Mouse (Mus musculus) CH12.LX (cell line): ENCODE data around the gene Clec4d.

Source experiments
- POLR2A ChIP-seq: IDR thresholded peaks from 2 replicates; pipeline ENCODE4 v1.6.1; 2011; ENCODE audit warnings: low read depth, mild to moderate bottlenecking, improper control_type of control experiment, low read length
- RCOR1 ChIP-seq: conservative IDR thresholded peaks from 2 replicates; pipeline ENCODE4 v1.6.1; 2012; ENCODE audit warnings: low read depth, mild to moderate bottlenecking, inconsistent platforms, low read length, improper control_type of control experiment
- USF1 ChIP-seq: IDR thresholded peaks from 2 replicates; pipeline ENCODE4 v1.6.1; 2014; ENCODE audit warnings: low read depth, mild to moderate bottlenecking, inconsistent platforms, low read length, improper control_type of control experiment
- USF2 ChIP-seq: conservative IDR thresholded peaks from 2 replicates; pipeline ENCODE4 v1.6.1; 2011; ENCODE audit warnings: low read depth, low read length, improper control_type of control experiment

DNA sequence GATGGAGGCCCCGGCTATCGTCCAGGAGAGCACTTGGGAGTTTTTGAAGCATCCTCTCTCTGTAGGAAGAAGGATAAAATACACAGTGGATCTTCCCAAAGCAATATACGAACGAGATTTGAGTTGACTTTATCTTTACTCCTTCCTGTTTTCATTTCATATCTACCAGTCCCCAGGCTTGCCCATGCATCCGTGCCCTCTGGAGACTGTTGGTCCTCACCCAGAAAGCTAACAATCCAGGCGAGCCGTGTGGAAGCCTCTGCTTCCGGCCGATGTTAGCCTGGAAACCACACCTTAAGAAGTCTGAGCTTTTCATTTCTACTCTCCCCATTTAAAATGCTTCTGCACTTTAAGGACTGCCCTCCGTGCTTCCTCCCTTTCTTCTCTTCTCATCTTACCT, 27.0 kb downstream of the Clec4d start:
- TF ChIP-seq RCOR1 (no peak), USF2 (no peak), POLR2A (no peak), USF1 (no peak)
